Mouse (Mus musculus): ENCODE data around the gene Mturn.

Mturn gene

DNA sequence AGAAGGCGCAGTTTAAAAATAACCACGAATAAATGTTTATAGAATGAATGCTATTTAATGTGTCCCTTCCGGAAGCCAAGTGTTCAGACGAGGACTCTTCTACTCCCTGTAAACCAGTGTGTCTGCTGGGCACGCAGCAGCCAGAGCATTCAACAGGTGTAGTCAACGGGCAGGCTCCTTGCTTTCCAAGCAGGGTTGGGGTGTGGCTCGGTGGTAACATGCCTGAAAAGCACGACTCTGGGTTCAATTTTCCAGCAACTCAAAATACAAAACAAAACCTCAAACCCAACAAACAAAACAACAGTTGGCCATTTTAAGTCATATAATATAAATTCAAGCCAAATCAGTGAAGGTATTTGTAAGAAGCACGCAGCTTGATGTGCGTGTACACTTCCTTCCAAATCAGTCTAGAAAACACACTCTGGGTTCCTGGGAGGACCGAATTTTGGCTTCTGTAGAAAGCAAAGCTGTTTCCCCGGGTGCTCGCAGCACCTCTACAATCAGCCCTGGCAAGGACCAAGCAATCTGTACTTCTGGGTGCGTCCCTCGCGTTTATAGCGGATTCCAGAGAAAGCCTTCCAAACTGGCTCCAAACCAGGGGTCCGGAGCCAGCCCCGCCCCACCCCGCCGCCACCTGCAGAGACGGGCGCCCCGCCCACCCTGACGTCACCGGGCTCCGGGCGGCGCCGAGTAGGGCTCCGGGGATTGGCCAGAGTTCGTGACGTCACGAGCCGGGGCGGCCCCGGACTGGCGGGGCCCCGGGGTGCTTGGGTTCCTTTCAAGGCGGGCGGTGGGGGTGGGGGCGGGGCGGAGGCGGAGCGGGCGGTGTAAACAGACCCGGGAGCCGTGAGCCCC lies at the start of gene Mturn:
Mturn (plus strand) TSS at position 734 of the 855 bp plus-strand sequence.
- DNase-seq (ENCODE audit: low read depth, low spot score): peak; percentile 74

DNA sequence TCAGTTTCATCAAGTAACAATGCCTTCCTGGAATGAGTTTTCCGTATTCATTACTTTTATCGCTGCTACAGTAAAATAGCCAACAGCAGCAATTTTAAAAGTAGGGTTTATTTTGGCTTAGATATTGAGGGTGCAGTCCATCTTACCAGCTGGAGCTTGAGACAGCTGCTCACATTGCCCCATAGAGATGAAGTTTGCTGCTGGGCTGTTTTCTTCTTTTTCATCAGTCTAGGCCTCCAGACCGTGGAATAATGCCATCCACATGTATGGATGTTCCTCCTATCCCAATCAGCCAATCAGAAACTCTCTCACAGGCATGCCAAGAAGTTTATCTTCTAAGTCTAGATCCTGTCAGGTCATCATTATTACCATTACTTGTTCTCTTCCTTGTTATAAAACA lies 41.5 kb upstream of the Mturn start:
- no peak for DNase-seq (ENCODE audit: low read depth, low spot score)

DNA sequence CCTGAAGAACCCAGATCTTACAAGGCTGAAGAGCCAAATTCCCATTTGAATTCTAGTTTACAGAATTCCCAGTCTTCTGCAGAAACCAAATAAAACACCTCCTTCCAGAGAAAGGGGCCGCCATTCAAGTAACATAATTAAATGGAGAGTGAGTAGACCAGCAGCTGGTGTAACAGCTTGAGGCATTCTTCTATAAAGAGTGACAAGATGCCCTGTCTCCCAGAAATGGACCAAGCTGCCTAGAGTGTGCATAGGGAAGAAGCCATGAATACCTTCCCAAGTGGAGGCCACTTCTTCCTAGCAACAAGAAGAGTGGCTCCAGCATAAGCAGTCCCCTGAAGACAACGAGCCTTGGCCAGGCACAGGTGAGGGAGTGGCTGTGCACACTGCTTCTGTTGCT lies 39.5 kb upstream of the Mturn start:
- no peak for DNase-seq (ENCODE audit: low read depth, low spot score)

DNA sequence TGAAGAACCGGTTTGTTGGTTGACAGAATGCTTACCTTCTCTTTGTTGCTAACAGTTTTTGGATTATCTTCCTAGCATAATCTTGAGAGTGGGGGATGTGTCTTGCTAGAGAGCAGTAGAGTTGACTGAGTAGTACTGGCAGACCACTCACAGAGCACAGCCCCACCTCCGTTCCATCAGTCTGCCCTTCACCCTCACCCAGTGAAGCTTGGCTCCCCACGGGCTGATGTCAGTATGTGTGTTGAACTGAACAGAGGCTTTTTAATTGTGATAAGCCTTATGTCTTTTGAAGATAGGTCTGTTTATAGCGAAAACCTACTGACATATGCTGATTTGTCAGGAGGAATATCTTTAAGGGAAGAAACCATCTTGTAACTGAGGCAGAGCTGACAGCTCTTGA lies 38.2 kb upstream of the Mturn start:
- no peak for DNase-seq (ENCODE audit: low read depth, low spot score)

DNA sequence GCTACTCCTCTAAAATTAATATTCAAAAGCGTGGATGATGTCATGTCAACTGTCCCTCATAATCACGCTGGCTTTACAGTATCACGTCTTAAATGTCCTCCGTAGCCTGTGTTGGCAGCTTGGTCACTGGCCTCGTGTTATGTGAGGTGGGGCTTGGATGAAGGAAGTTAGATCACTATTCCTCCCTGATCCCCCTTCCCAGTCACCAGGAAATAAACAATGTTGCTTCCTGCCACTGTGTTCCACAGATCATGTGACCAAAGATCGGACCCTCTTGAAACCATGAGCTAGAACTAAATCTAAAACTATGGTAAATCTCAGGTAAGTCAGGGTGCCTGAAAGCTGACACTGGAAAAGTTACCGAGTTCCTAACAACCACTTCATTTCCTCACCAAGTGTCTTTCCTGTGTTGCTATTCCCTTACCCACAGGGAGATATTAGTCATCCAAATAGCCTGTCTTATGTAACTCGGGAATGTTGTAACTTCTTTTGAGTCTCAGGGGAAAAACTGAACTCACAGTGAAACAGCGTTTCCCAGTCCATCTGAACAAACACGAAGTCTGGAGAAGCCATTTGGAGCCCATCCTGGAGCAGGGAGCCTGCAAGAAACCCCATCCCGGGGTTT lies 25.8 kb upstream of the Mturn start:
- DNase-seq (ENCODE audit: low read depth, low spot score): no peak

DNA sequence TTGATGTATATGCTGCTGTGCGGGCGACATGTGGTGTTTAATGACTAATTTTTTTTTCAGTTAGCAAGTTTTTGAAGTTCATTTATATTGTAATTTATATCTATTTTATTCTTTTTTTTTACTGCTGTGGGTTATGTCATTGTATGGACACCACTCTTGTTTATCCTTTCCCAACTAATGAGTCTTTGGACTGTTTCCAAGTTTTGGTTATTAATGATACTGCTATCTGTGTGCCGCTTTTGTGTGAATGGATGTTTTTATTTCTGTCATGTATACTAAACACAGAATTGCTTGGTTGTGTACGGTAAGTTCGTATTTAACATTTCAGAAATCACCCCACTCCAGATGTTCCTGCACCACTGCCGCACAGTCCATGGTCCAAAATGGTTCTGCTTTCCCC lies 23.6 kb upstream of the Mturn start:
- DNase-seq (ENCODE audit: low read depth, low spot score): no peak

GRCm38 (mm10) chr6:54669868-54670267 lies 11.6 kb upstream of the Mturn start:
- no peak for DNase-seq (ENCODE audit: low read depth, low spot score)

DNA sequence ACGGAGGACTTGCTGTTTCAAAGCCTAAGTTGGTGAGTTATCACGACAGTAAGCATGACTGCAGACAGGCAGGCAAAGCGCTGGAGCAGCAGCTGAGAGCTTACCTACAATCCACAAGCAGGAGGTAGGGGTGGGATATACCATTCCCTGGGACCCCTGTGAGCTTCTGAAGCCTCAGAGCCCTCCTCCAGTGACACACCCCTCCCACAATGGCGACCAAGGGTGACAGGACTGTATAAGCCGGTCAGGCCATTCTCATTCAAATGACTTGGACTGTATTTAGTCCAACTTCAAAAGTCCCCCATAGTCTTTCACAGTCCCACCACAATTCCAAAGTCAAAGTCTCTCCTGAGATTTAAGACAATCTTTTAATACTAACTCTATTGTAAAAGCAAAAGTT lies 8.5 kb upstream of the Mturn start:
- DNase-seq (ENCODE audit: low read depth, low spot score): no peak

GRCm38 (mm10) chr6:54679686-54680085 lies 1.7 kb upstream of the Mturn start:
- DNase-seq (ENCODE audit: low read depth, low spot score): no peak

DNA sequence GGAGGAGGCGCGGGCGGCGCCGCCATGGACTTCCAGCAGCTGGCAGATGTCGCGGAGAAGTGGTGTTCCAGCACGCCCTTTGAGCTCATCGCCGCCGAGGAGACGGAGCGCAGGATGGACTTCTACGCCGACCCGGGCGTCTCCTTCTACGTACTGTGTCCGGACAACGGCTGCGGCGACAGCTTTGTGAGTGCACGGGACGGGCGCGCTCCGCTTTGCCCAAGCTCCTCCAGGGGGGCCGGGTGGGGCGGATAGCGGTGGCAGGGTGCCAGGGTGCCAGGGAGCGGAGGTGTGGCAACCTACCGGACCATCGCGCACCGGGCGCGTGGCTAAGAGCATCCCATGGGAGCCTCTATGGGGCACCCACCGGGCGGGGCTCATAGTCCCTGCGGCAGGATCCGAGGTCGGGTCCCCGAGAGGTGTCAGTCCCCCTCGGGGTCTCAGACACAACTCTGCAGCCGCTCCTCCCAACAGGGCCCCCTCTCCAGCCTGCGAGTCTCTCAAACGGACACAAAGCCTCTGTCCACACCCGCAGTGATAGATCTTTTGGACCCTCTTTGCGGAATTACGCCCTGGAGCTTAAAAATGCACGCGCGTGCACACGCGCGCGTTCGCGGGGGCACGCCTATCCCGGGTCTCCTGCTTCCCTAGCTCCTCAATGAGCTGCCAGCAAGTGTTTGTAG lies 463 bp downstream of the Mturn start:
- DNase-seq (ENCODE audit: low read depth, low spot score): no peak

DNA sequence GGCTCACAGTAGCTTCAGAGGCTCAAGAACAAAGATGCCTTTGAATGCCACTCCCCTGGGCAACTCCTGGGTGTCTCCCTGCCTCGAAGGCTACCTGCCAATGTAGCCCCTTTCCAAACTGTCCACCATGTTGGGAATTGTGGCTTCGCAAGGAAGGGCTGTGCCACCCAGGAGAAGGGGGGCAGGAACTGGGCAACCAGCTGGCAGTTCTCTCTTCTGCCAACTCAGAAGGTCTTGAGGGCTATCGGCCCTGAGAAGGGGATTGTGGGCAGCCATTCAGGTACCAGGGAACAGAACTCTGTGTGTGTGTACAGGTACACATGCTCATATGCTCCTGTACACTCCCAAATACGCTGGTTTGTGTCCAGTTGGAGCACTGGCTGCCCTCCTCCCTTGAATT lies 2.7 kb downstream of the Mturn start:
- DNase-seq (ENCODE audit: low read depth, low spot score): no peak

GRCm38 (mm10) chr6:54685103-54685502 lies 3.7 kb downstream of the Mturn start:
- DNase-seq (ENCODE audit: low read depth, low spot score): no peak

GRCm38 (mm10) chr6:54685716-54686395 lies 4.4 kb downstream of the Mturn start:
- DNase-seq (ENCODE audit: low read depth, low spot score): no peak

DNA sequence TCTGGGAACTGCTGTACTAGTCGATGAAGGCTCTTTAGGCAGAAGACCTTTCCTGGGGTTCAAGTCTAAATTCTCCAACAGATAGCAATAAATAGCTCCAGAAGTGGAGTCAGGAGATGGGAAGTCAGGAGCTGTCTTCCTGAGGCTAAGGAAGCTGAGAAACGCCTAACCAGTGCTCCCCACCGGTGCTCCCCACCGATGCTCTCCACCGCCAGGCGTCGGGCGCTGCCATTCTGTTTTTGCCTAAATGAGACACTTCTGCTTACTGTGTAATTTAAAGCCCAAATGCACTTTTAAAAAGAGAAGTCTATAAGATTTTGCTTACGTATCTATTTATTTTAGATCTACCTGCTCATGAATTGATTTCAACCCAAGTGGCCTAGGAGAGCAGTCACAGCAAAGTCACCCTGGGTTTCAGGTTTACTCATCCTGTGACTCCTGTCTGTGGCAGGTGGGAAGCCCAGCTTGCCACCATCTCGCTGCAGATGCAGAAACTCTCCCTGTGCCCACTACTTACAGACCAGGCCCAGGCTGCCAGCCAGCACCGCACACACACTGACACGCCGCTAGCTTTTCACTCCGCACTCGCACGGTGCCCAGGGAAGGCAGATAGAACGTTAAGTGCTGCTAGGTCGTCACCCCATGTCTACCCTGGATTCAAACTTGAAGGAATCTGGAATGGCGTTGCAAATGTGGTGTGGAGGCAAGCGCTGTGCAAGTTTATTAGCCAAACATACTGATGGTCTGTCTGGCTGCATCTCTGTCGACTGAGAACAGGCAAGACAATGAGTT lies 5.7 kb downstream of the Mturn start:
- no peak for DNase-seq (ENCODE audit: low read depth, low spot score)

DNA sequence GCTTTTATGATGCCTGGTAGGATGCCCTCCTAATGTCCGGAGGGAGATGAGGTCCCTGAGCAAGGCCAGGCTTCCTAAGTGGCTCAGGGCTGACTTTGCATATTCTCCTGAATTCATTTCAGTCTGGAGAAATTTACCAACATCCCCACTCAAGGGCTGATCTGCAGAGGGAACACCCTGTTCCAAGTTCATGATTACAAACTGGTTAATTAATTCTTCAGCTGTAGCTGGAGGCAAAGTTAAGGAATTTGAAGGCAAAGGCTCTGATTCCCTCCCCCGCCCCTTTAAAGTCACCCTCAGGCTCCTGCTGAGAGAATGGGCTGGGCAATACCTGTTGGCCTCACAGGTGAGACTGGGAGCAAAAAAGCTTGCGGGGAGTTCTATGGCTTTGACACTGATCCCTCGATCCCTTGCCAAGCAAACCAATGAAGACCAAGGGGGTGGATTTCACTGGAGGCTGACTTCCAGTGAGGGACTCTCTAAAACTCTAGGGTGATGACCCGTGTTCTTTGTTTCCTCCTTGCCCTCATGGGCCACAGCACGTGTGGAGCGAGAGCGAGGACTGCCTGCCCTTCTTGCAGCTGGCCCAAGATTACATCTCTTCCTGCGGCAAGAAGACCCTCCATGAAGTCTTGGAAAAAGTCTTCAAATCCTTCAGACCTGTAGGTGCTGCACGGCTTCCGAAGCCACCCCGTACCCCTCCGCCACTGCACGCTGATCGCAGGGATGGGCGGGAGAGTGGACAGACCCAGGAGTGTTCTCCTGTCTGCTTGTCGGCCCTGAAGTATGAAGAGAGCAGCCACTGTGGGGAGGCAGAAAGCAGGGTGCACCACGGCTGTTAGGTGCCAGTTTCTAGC lies 7.3 kb downstream of the Mturn start:
- no peak for DNase-seq (ENCODE audit: low read depth, low spot score)

DNA sequence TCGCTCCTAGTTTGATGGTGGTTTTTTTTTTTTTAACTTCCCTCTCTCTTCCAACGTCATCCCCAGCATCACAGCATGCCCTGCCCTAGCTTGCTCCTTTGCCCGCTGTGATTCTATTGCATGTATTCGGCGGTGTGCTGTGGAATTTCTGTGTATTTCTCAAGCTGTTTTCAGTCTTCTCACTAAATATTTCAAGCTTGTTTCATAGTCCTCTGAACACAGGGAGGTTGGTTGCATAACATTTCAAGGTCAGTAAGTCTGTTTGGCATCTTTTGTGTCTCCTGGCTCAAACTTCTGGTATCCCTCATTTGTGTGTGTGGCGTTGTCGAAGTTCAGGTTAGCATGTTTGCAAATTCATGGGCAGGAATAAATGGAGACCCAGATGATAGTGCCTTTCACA lies 8.3 kb downstream of the Mturn start:
- DNase-seq (ENCODE audit: low read depth, low spot score): no peak

DNA sequence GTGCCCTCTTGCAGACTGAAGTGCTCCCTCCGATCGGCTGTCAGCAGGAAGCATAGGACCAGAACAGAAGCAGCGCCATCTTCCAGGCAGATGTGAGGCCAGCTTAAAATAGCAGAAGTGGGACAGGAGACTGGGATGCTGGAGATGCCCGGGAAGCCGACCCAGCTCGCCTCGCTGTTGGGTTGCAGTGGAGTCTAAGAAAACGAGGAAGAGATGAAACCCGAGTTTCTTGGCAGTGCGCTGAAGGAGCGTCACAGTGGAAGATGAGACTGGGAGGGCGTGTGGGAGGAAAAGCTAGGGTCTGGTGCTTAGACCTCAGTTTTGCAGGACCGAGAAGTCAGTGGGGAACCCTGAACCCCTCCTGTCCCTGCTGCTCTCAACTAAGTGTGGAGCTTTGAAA lies 9.4 kb downstream of the Mturn start:
- DNase-seq (ENCODE audit: low read depth, low spot score): no peak

- DNase-seq (ENCODE audit: low read depth, low spot score): no peak
These were observed 10.1 kb downstream of the Mturn start for GRCm38 (mm10) chr6:54691368-54692116.

- no peak for DNase-seq (ENCODE audit: low read depth, low spot score)
These were observed 10.8 kb downstream of the Mturn start for GRCm38 (mm10) chr6:54692201-54692600.

GRCm38 (mm10) chr6:54693286-54693685 lies 11.9 kb downstream of the Mturn start:
- DNase-seq (ENCODE audit: low read depth, low spot score): no peak
